Mouse (Mus musculus) heart, adult 9 months (tissue): ENCODE measurements around the gene Cdk13.
A peak's percentile ranks its signal among the peaks of the same experiment; 100 is the strongest.

ENCODE experiments used
- DNase-seq, 2 experiments: peaks; one replicate each; pipeline ENCODE4 v3.0.0; 2022; ENCODE audit warnings: low spot score in 2 of 2

Cdk13 gene

GRCm38 (mm10) chr13:17804909-17805613, at the start of gene Cdk13:
TSS of gene Cdk13 (minus strand) at chr13:17805097.
- DNase-seq: peak; percentile 99 to 100

DNA sequence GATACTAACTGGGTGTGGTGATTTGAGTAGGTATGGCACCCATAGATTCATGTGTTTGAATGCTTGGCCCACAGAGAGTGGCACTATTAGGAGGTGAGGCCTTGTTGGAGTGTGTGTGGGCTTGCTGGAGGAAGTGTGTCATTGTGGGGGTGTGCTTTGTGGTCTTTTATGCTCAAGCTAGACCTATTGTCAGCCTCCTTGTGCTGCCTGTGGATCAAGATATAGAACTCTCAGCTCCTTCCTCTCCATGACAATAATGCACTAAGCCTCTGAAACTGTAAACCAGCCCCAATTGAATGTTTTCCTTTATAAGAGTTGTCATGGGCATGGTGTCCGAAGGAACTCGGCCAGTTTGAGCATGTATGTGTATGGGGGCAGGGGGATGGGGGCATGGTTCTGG, 38.4 kb upstream of the Cdk13 start:
- no peak for DNase-seq

GRCm38 (mm10) chr13:17842756-17843155, 37.9 kb upstream of the Cdk13 start:
- DNase-seq: no peak

DNA sequence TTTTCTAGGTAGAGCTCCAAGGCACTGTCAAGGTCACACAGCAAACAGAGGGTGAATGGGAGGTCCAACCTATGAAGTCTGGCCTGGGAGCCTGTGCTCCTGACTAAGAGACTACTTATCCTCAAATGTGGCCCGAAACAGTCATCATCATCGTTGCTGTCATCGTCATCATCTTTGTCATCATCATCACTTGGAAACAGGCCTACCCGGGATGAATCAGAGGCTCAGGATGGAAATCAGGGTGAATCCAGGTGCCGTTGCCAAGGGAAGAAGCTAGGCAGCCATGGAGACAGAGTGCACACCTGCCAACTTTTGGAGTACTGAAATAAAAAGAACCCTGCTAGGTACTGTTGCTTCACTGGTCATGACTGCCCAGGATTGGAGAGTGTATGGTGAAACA, 34.2 kb upstream of the Cdk13 start:
- DNase-seq: no peak

- peak in 1 of 2 experiments; percentile 31 for DNase-seq
These were observed 33.6 kb upstream of the Cdk13 start for GRCm38 (mm10) chr13:17838484-17838851.

DNA sequence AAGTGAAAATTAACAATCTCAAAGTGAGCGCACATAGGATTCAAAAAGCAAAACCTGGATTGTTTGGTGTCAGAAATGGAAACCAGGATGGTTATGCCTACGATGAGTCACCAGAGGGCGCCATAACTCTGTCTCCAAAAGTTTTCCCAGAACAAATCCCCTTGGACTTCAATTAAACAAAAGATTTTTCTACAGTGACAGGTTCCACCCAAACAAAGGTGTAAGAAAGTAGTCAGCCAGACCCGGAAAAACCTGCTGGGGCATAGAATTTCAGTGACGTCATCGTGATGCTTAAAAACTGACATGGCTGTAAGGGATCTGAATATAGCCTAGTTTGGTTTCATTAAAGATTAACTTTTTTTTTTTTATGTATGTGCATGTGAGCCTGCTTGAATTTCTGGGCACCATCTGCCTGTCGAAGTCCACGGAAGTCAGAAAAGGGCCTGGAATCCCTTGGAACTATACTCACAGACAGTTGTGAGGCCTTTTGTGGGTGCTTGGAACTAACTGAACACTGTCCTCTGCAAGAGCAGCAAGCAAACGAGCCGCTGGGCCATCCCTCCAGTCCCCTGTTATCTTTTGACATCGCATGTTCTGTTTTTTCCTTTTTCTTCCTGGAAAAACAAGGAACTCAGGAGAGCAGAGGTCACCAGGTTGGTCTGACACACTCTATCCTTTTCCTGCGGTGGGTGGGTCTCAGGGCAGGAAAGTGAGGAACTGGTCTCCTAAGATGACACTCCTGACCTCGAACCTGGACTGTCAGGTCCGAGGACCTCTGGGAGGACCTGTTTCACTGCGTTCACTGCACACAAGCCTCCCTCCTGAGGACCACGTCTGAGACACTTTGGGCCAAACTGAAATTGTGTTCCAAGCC, 33.0 kb upstream of the Cdk13 start:
- peak in 1 of 2 experiments; percentile 24 for DNase-seq

DNA sequence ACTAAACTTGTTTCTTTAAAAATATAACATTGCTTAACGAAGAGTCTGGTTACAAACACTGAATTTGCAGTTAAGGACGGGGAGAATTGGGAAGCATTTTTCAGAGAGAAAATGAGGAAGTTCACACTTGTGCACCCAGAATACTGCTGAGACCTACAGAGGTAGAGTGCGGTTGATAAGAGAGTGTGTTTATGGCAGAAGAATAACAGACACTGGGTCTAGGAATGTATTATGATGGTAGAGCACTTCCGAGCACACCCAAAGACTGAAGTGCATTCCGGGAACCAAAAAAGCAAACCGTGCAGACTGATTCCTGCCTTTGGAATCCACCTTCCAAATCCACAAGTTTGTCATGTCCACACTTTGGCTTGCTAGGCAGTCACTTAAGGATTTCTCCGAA, 31.9 kb upstream of the Cdk13 start:
- no peak for DNase-seq

- DNase-seq: no peak
These were observed 28.0 kb upstream of the Cdk13 start for GRCm38 (mm10) chr13:17832940-17833339.

GRCm38 (mm10) chr13:17817226-17817625, 12.3 kb upstream of the Cdk13 start:
- no peak for DNase-seq

DNA sequence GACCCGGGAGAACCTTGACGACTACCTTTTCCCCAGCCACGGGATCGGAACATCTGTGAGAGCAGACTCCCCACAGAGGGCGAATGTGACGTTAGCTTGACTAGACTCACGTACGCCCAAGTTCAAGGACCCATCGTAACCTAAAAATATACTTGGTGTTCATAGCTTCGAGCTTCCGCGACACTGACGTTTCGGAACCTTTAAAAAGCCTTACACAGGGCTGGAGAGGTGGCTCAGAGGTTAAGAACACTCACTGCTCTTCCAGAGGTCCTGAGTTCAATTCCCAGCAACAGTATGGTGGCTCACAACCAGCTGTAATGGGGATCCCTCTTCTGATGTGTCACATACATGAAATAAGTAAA, 698 bp upstream of the Cdk13 start:
- no peak for DNase-seq

GRCm38 (mm10) chr13:17804058-17804841, 647 bp downstream of the Cdk13 start:
- peak; percentile 27 to 35 for DNase-seq

GRCm38 (mm10) chr13:17803331-17804057, 1.4 kb downstream of the Cdk13 start:
- peak; percentile 68 for DNase-seq

DNA sequence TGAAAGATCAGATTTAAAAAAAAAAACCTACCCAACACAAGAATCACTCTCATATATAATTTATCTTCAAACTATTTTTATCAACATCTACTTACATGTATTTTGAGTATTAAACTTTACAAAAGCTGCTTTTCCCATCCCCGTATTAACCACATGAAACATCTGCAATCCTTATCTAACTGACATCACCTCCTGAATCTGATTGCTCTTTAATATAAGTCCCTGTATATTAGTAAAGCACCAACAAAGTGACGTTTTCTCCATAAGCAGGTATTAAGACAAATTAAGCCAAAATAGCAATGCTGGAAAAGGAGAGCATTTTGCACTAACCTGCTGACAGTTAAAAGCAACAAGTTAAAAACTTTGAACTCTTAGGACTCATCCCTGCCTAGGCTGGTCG, 2.0 kb downstream of the Cdk13 start:
- DNase-seq: no peak

DNA sequence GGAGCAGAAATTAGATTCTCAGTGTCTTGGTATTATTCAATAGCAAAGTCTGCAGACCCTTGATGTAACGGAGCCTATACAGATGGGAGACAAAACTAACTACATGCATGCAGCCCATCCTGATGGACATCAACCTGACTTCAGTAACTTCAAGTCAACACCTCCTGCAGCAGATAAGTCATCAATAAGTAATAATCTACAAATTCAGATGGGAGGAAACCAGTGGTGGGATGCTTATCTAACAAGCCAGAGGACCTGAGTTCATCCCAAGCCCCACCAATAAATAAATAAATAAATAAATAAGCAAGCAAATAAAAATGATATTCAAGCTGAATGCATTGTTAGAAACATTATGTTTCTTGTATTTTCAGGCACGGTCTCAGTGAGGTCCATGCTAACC, 5.2 kb downstream of the Cdk13 start:
- no peak for DNase-seq

GRCm38 (mm10) chr13:17795757-17796456, 9.0 kb downstream of the Cdk13 start:
- DNase-seq: no peak

DNA sequence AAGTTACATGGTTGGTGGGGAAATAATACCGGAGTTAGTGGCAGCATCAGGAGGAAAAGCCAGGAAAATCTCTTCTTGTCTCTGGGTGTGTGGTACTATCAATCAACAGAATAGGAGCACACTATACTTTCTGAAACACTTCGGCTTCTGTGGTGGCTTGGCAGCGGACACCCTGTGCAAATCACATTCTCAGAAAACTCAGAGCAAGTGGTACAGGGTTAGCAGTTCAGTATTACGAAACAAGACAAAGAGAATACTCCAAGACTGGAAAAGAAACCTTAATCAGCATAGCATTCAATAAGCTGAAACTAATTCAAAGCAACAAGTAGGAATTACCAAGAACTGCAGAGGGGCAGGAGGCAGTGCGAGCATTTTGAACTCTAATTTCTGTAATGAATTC, 21.3 kb downstream of the Cdk13 start:
- DNase-seq: no peak

- no peak for DNase-seq
These were observed 25.0 kb downstream of the Cdk13 start for GRCm38 (mm10) chr13:17779923-17780322.

GRCm38 (mm10) chr13:17776303-17776702, 28.6 kb downstream of the Cdk13 start:
- DNase-seq: no peak

DNA sequence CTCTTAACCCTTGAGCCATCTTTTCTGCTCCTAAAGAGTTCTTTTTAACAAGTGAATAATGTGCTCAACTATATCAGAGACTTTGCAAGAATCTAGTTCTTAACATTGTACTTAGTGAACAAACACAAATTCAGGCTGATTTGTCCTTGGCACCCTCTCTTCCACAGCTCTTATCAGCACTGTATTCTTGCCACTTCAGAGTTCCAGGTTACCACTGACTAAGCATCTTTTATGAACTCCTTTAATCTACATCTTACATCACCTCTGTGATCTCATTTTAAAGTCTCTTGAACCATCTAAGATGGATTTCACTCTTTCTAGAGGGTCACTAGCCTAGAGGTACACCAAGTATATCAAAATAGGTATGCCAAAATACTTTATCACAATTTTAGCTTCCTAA, 29.5 kb downstream of the Cdk13 start:
- no peak for DNase-seq

GRCm38 (mm10) chr13:17773112-17773511, 31.8 kb downstream of the Cdk13 start:
- DNase-seq: no peak

DNA sequence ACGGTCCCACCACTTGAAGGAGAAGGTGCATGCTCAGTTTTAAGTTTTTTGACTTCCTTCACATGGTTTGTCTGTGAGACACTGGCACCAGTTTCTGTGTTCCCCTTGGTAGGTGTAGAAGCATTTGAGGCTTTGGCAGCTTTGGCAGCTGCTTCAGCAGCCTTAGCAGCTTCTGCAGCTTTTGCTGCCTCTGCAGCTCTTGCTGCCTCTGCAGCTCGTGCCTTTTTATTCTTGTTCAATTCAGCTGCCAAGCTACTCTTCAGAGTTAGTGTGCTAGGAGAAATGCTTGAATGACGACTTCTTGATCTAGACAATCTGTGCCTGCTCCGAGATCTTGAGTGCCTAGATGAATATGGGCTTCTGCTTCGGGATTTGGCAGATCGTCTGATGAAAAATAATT, 32.3 kb downstream of the Cdk13 start:
- DNase-seq: no peak
